Mouse (Mus musculus) liver, adult 10 weeks (tissue): ENCODE results near the gene Clec3a. TPM values are rescaled to one million over a fixed set of nuclear protein-coding genes. Genes with fewer than 3 reads are reported as not detected.

Source experiments
- polyA plus RNA-seq: library from polyadenylated mRNA; stranded (reverse); fragments of 350-450 nt; fragmentation: Illumina TruSeq; extraction: RNeasy Lipid Tissue Mini Kit (QIAGEN cat#74804); gene quantifications from one replicate; pipeline ENCODE4 v1.2.3, GENCODE M21; 2014; ENCODE audit warnings: low read depth, low replicate concordance

Gene Clec3a
- not detected for polyA plus RNA-seq

GRCm38 (mm10) chr8:114417786-114418185 is at the start of gene Clec3a:
Gene Clec3a, plus strand, starts transcription at chr8:114418086.

GRCm38 (mm10) chr8:114439334-114440204 is 21.7 kb downstream of the Clec3a start, which contains the start of gene Wwox:
Gene Wwox, plus strand, starts transcription at chr8:114439655.

Other genes with a start within 250 kb of the Clec3a start
- gene Vat1l, start 212.5 kb upstream of the Clec3a start, polyA plus RNA-seq: not detected
- gene Wwox, start 21.6 kb downstream of the Clec3a start, polyA plus RNA-seq: 3.8 TPM